Mouse (Mus musculus) cerebellum, adult 2 months (tissue): Measurements from ENCODE around the gene Grid1.

ENCODE experiments used
- CTCF ChIP-seq: fragments of 200-500 bp; IDR thresholded peaks from 2 replicates; pipeline ENCODE4 v1.5.1; 2011; ENCODE audit warnings: low read depth, mild to moderate bottlenecking, control low read depth, low read length, moderate library complexity, borderline replicate concordance; ENCODE audit not compliant: insufficient read depth
- POLR2A ChIP-seq: fragments of 200-500 bp; IDR thresholded peaks from 2 replicates; pipeline ENCODE4 v1.6.1; 2011; ENCODE audit warnings: low read length, control low read depth, borderline replicate concordance; ENCODE audit not compliant: insufficient read depth

- TF ChIP-seq CTCF = no peak
- TF ChIP-seq POLR2A = no peak
Observed at GRCm38 (mm10) chr14:34948249-34948648, 128.3 kb downstream of the Grid1 start.
